Mouse (Mus musculus): Measurements from ENCODE around the gene Stx5a. TPM values are rescaled to one million over a fixed set of nuclear protein-coding genes. Genes with fewer than 3 reads are reported as not detected.
"Not testable (repeated sequence)": the region's sequence is repeated elsewhere in the genome, so short reads cannot be mapped to it uniquely, and the experiment has no call there.

Stx5a gene
- polyA plus RNA-seq, 1 experiment from 2014 or later, result 145 TPM

- no peak for ATAC-seq (replicated peaks; ENCODE audit: low FRiP score)
- WGBS, result 70% methylated on average over 1 of the region's 1 CpGs
- Histone ChIP-seq H3K9ac (peak overlapping the region; percentile 73; the same call in 1 of the 2 replicates), H3K4me3 (replicated peaks) (no peak overlapping the region), H3K27me3 (no peaks in the 10 kb centered on the region), H3K4me1 (peaks cover 32% of the 10 kb centered on the region), H3K27ac (no peak overlapping the region), H3K4me2 (peak overlapping the region; percentile 59; the same call in 1 of the 2 replicates), H3K36me3 (peaks cover 23% of the 10 kb centered on the region), H3K9me3 (replicated peaks) (no peaks in the 10 kb centered on the region)
These were observed 19.8 kb upstream of the Stx5a start for GRCm38 (mm10) chr19:8721378-8721777.

GRCm38 (mm10) chr19:8722021-8722420 lies 19.2 kb upstream of the Stx5a start:
- Histone ChIP-seq H3K9me3 (replicated peaks) (no peaks in the 10 kb centered on the region), H3K27me3 (no peaks in the 10 kb centered on the region), H3K27ac (peak overlapping the region; percentile 97), H3K9ac (peak overlapping the region; percentile 73), H3K4me3 (replicated peaks) (peak overlapping the region; percentile 84), H3K36me3 (peaks cover 30% of the 10 kb centered on the region), H3K4me1 (peaks cover 36% of the 10 kb centered on the region), H3K4me2 (peak overlapping the region; percentile 59)
- no peak for ATAC-seq (replicated peaks; ENCODE audit: low FRiP score)
- 40% methylated on average over 4 of the region's 4 CpGs for whole genome bisulfite sequencing

GRCm38 (mm10) chr19:8722559-8722906 lies 18.7 kb upstream of the Stx5a start:
- WGBS, result 0% methylated on average over 5 of the region's 5 CpGs
- Histone ChIP-seq H3K4me1 (peaks cover 36% of the 10 kb centered on the region), H3K27me3 (no peaks in the 10 kb centered on the region), H3K9me3 (replicated peaks) (no peaks in the 10 kb centered on the region), H3K4me3 (replicated peaks) (peak overlapping the region; percentile 84), H3K9ac (peak overlapping the region; percentile 73), H3K36me3 (peaks cover 31% of the 10 kb centered on the region), H3K4me2 (peak overlapping the region; percentile 59), H3K27ac (peak overlapping the region; percentile 97)
- ATAC-seq (replicated peaks; ENCODE audit: low FRiP score), result peak; percentile 15; the same call in 1 of the 2 replicates

GRCm38 (mm10) chr19:8722907-8723573 lies 18.2 kb upstream of the Stx5a start, which contains the start of gene Slc3a2:
Gene Slc3a2, minus strand, starts transcription at chr19:8723369.
- H3K4me2 ChIP-seq, result peak within 1 kb of the TSS; percentile 70
- peak within 1 kb of the TSS; percentile 97 for H3K27ac ChIP-seq
- under 1% methylated on average over 50 of the region's 50 CpGs for WGBS
- peak within 1 kb of the TSS; percentile 84 for H3K4me3 ChIP-seq (replicated peaks)
- peaks cover 36% of the 10 kb centered on the region for H3K4me1 ChIP-seq
- ATAC-seq (replicated peaks; ENCODE audit: low FRiP score), result peak; percentile 96
- H3K27me3 ChIP-seq, result no peaks in the 10 kb centered on the region
- peak within 1 kb of the TSS; percentile 96 for H3K9ac ChIP-seq
- peaks cover 31% of the 10 kb centered on the region for H3K36me3 ChIP-seq
- no peaks in the 10 kb centered on the region for H3K9me3 ChIP-seq (replicated peaks)

GRCm38 (mm10) chr19:8723574-8724346 lies 17.5 kb upstream of the Stx5a start:
- under 1% methylated on average over 20 of the region's 20 CpGs for WGBS
- Histone ChIP-seq H3K4me2 (peak overlapping the region; percentile 70), H3K4me3 (replicated peaks) (peak overlapping the region; percentile 84), H3K27ac (peak overlapping the region; percentile 94), H3K36me3 (peaks cover 31% of the 10 kb centered on the region), H3K4me1 (peaks cover 36% of the 10 kb centered on the region), H3K9ac (peak overlapping the region; percentile 96), H3K9me3 (replicated peaks) (no peaks in the 10 kb centered on the region), H3K27me3 (no peaks in the 10 kb centered on the region)
- no peak for ATAC-seq (replicated peaks; ENCODE audit: low FRiP score)

- Histone ChIP-seq H3K4me2 (peak overlapping the region; percentile 70), H3K36me3 (peaks cover 31% of the 10 kb centered on the region), H3K9me3 (replicated peaks) (no peaks in the 10 kb centered on the region), H3K27ac (peak overlapping the region; percentile 94), H3K27me3 (no peaks in the 10 kb centered on the region), H3K4me3 (replicated peaks) (peak overlapping the region; percentile 84), H3K9ac (peak overlapping the region; percentile 96), H3K4me1 (peaks cover 36% of the 10 kb centered on the region)
- 3% methylated on average over 2 of the region's 2 CpGs for WGBS
- ATAC-seq (replicated peaks; ENCODE audit: low FRiP score), result no peak
These were observed 16.8 kb upstream of the Stx5a start for GRCm38 (mm10) chr19:8724392-8724791.

GRCm38 (mm10) chr19:8725081-8725613 lies 16.1 kb upstream of the Stx5a start:
- H3K27ac ChIP-seq, result peak overlapping the region; percentile 94
- H3K36me3 ChIP-seq, result peaks cover 31% of the 10 kb centered on the region
- H3K4me1 ChIP-seq, result peaks cover 36% of the 10 kb centered on the region
- no peak for ATAC-seq (replicated peaks; ENCODE audit: low FRiP score)
- no peaks in the 10 kb centered on the region for H3K9me3 ChIP-seq (replicated peaks)
- 46% methylated on average over 4 of the region's 4 CpGs for WGBS
- H3K9ac ChIP-seq, result peak overlapping the region; percentile 96
- H3K4me3 ChIP-seq (replicated peaks), result peak overlapping the region; percentile 84
- H3K4me2 ChIP-seq, result peak overlapping the region; percentile 70
- H3K27me3 ChIP-seq, result no peaks in the 10 kb centered on the region

- H3K36me3 ChIP-seq, result peaks cover 31% of the 10 kb centered on the region
- no peak overlapping the region for H3K4me3 ChIP-seq (replicated peaks)
- H3K9me3 ChIP-seq (replicated peaks), result no peaks in the 10 kb centered on the region
- H3K27ac ChIP-seq, result no peak overlapping the region; the same call in 1 of the 2 replicates
- no peak overlapping the region for H3K9ac ChIP-seq
- no peaks in the 10 kb centered on the region for H3K27me3 ChIP-seq
- H3K4me2 ChIP-seq, result peak overlapping the region; percentile 70; the same call in 1 of the 2 replicates
- peaks cover 30% of the 10 kb centered on the region for H3K4me1 ChIP-seq
- 21% methylated on average over 3 of the region's 3 CpGs for WGBS
- no peak for ATAC-seq (replicated peaks; ENCODE audit: low FRiP score)
These were observed 14.4 kb upstream of the Stx5a start for GRCm38 (mm10) chr19:8726609-8727390.

GRCm38 (mm10) chr19:8727495-8728114 lies 13.6 kb upstream of the Stx5a start:
- Histone ChIP-seq H3K9ac (no peak overlapping the region), H3K4me2 (no peak overlapping the region), H3K27me3 (no peaks in the 10 kb centered on the region), H3K4me1 (peaks cover 23% of the 10 kb centered on the region), H3K9me3 (replicated peaks) (no peaks in the 10 kb centered on the region), H3K36me3 (peaks cover 31% of the 10 kb centered on the region), H3K4me3 (replicated peaks) (no peak overlapping the region), H3K27ac (0 out of 2 replicates have a peak overlapping the region, but pooled peaks have one; percentile 13)
- ATAC-seq (replicated peaks; ENCODE audit: low FRiP score), result no peak
- 21% methylated on average over 5 of the region's 5 CpGs for WGBS

- H3K4me3 ChIP-seq (replicated peaks); H3K9me3 ChIP-seq (replicated peaks); H3K27me3 ChIP-seq; H3K9ac ChIP-seq; H3K27ac ChIP-seq; H3K4me2 ChIP-seq; ATAC-seq (replicated peaks; ENCODE audit: low FRiP score): not testable (repeated sequence)
- H3K4me1 ChIP-seq, result peaks cover 23% of the 10 kb centered on the region
- 43% methylated on average over 3 of the region's 3 CpGs for WGBS
- peaks cover 31% of the 10 kb centered on the region for H3K36me3 ChIP-seq
These were observed 12.7 kb upstream of the Stx5a start for GRCm38 (mm10) chr19:8728335-8729099.

GRCm38 (mm10) chr19:8734334-8734733 lies 6.9 kb upstream of the Stx5a start:
- no peak overlapping the region for H3K27ac ChIP-seq
- no peak for ATAC-seq (replicated peaks; ENCODE audit: low FRiP score)
- no peaks in the 10 kb centered on the region for H3K9me3 ChIP-seq (replicated peaks)
- no peak overlapping the region for H3K4me2 ChIP-seq
- H3K9ac ChIP-seq, result no peak overlapping the region
- peaks cover 23% of the 10 kb centered on the region for H3K36me3 ChIP-seq
- 84% methylated on average over 3 of the region's 3 CpGs for WGBS
- H3K27me3 ChIP-seq, result no peaks in the 10 kb centered on the region
- H3K4me1 ChIP-seq, result peaks cover 10% of the 10 kb centered on the region
- no peak overlapping the region for H3K4me3 ChIP-seq (replicated peaks)

Data from kidney, embryonic 15.5 days (tissue).